Mouse (Mus musculus): ENCODE measurements around the gene Tmem14c. TPM values are rescaled to one million over a fixed set of nuclear protein-coding genes. Genes with fewer than 3 reads are reported as not detected.
A peak's percentile ranks its signal among the peaks of the same experiment; 100 is the strongest.

Tmem14c gene
- polyA plus RNA-seq, 1 experiment from 2014 or later = 569 TPM

GRCm38 (mm10) chr13:41000926-41001639, 15.0 kb upstream of the Tmem14c start, which contains the start of gene Pak1ip1:
Pak1ip1 (plus strand) TSS chr13:41001023.
- Histone ChIP-seq H3K9me3 (replicated peaks; ENCODE audit: control insufficient read depth, low read length) (no peaks in the 10 kb centered on the region), H3K4me2 (ENCODE audit: low read depth, low read length) (peak within 1 kb of the TSS; percentile 97), H3K27ac (ENCODE audit: low read length) (peak within 1 kb of the TSS; percentile 98), H3K9ac (ENCODE audit: low read depth, low read length) (peak within 1 kb of the TSS; percentile 92), H3K4me3 (ENCODE audit: low read depth, low read length) (peak within 1 kb of the TSS; percentile 99), H3K36me3 (ENCODE audit: control insufficient read depth, insufficient read depth) (peaks cover 18% of the 10 kb centered on the region), H3K27me3 (ENCODE audit: control insufficient read depth, insufficient read depth, low read depth, low read length) (no peaks in the 10 kb centered on the region), H3K4me1 (ENCODE audit: control insufficient read depth, low read depth, low read length) (peaks cover 22% of the 10 kb centered on the region)
- peak; percentile 90 for ATAC-seq (ENCODE audit: low read depth)
- WGBS (ENCODE audit: insufficient replicate concordance) = 0% methylated on average over 58 of the region's 58 CpGs

- Histone ChIP-seq H3K36me3 (ENCODE audit: control insufficient read depth, insufficient read depth) (peaks cover 22% of the 10 kb centered on the region), H3K4me2 (ENCODE audit: low read depth, low read length) (peak overlapping the region; percentile 97), H3K27ac (ENCODE audit: low read length) (0 out of 2 replicates have a peak overlapping the region, but pooled peaks have one; percentile 31), H3K4me3 (ENCODE audit: low read depth, low read length) (peak overlapping the region; percentile 99), H3K4me1 (ENCODE audit: control insufficient read depth, low read depth, low read length) (peaks cover 22% of the 10 kb centered on the region), H3K27me3 (ENCODE audit: control insufficient read depth, insufficient read depth, low read depth, low read length) (no peaks in the 10 kb centered on the region), H3K9ac (ENCODE audit: low read depth, low read length) (peak overlapping the region; percentile 0; the same call in 1 of the 2 replicates), H3K9me3 (replicated peaks; ENCODE audit: control insufficient read depth, low read length) (no peaks in the 10 kb centered on the region)
- 60% methylated on average over 5 of the region's 5 CpGs for WGBS (ENCODE audit: insufficient replicate concordance)
- no peak for ATAC-seq (ENCODE audit: low read depth)
Measured at GRCm38 (mm10) chr13:41002001-41002400, 14.1 kb upstream of the Tmem14c start.

GRCm38 (mm10) chr13:41006244-41006643, 9.8 kb upstream of the Tmem14c start:
- Histone ChIP-seq H3K36me3 (ENCODE audit: control insufficient read depth, insufficient read depth) (peaks cover 59% of the 10 kb centered on the region), H3K4me3 (ENCODE audit: low read depth, low read length) (no peak overlapping the region), H3K27me3 (ENCODE audit: control insufficient read depth, insufficient read depth, low read depth, low read length) (no peaks in the 10 kb centered on the region), H3K4me1 (ENCODE audit: control insufficient read depth, low read depth, low read length) (peaks cover 11% of the 10 kb centered on the region), H3K9me3 (replicated peaks; ENCODE audit: control insufficient read depth, low read length) (no peaks in the 10 kb centered on the region), H3K9ac (ENCODE audit: low read depth, low read length) (no peak overlapping the region), H3K4me2 (ENCODE audit: low read depth, low read length) (no peak overlapping the region), H3K27ac (ENCODE audit: low read length) (no peak overlapping the region)
- no peak for ATAC-seq (ENCODE audit: low read depth)
- 89% methylated on average over 4 of the region's 4 CpGs for WGBS (ENCODE audit: insufficient replicate concordance)

- WGBS (ENCODE audit: insufficient replicate concordance) = 90% methylated on average over 10 of the region's 10 CpGs
- H3K27me3 ChIP-seq (ENCODE audit: control insufficient read depth, insufficient read depth, low read depth, low read length) = no peaks in the 10 kb centered on the region
- no peak for ATAC-seq (ENCODE audit: low read depth)
- H3K9ac ChIP-seq (ENCODE audit: low read depth, low read length) = no peak overlapping the region
- no peak overlapping the region for H3K27ac ChIP-seq (ENCODE audit: low read length)
- no peak overlapping the region for H3K4me2 ChIP-seq (ENCODE audit: low read depth, low read length)
- H3K4me3 ChIP-seq (ENCODE audit: low read depth, low read length) = no peak overlapping the region
- peaks cover 70% of the 10 kb centered on the region for H3K36me3 ChIP-seq (ENCODE audit: control insufficient read depth, insufficient read depth)
- peaks cover 6% of the 10 kb centered on the region for H3K4me1 ChIP-seq (ENCODE audit: control insufficient read depth, low read depth, low read length)
- no peaks in the 10 kb centered on the region for H3K9me3 ChIP-seq (replicated peaks; ENCODE audit: control insufficient read depth, low read length)
Measured at GRCm38 (mm10) chr13:41008271-41008670, 7.8 kb upstream of the Tmem14c start.

GRCm38 (mm10) chr13:41008946-41009345, 7.1 kb upstream of the Tmem14c start:
- Histone ChIP-seq H3K4me1 (ENCODE audit: control insufficient read depth, low read depth, low read length) (peaks cover 6% of the 10 kb centered on the region), H3K27ac (ENCODE audit: low read length) (no peak overlapping the region), H3K4me3 (ENCODE audit: low read depth, low read length) (no peak overlapping the region), H3K9ac (ENCODE audit: low read depth, low read length) (no peak overlapping the region), H3K36me3 (ENCODE audit: control insufficient read depth, insufficient read depth) (peaks cover 70% of the 10 kb centered on the region), H3K4me2 (ENCODE audit: low read depth, low read length) (no peak overlapping the region), H3K27me3 (ENCODE audit: control insufficient read depth, insufficient read depth, low read depth, low read length) (no peaks in the 10 kb centered on the region), H3K9me3 (replicated peaks; ENCODE audit: control insufficient read depth, low read length) (no peaks in the 10 kb centered on the region)
- ATAC-seq (ENCODE audit: low read depth) = no peak
- 83% methylated on average over 8 of the region's 8 CpGs for WGBS (ENCODE audit: insufficient replicate concordance)

- H3K36me3 ChIP-seq (ENCODE audit: control insufficient read depth, insufficient read depth) = peaks cover 36% of the 10 kb centered on the region
- peaks cover 57% of the 10 kb centered on the region for H3K4me1 ChIP-seq (ENCODE audit: control insufficient read depth, low read depth, low read length)
Measured at GRCm38 (mm10) chr13:41016797-41017405, 809 bp downstream of the Tmem14c start.

GRCm38 (mm10) chr13:41017832-41018231, 1.7 kb downstream of the Tmem14c start:
- peak; percentile 77 for ATAC-seq (ENCODE audit: low read depth)
- peaks cover 37% of the 10 kb centered on the region for H3K36me3 ChIP-seq (ENCODE audit: control insufficient read depth, insufficient read depth)
- H3K9ac ChIP-seq (ENCODE audit: low read depth, low read length) = peak overlapping the region; percentile 86
- no peaks in the 10 kb centered on the region for H3K9me3 ChIP-seq (replicated peaks; ENCODE audit: control insufficient read depth, low read length)
- H3K27ac ChIP-seq (ENCODE audit: low read length) = peak overlapping the region; percentile 94
- WGBS (ENCODE audit: insufficient replicate concordance) = 26% methylated on average over 4 of the region's 4 CpGs
- H3K4me3 ChIP-seq (ENCODE audit: low read depth, low read length) = peak overlapping the region; percentile 78
- H3K4me1 ChIP-seq (ENCODE audit: control insufficient read depth, low read depth, low read length) = peaks cover 57% of the 10 kb centered on the region
- H3K4me2 ChIP-seq (ENCODE audit: low read depth, low read length) = peak overlapping the region; percentile 85
- H3K27me3 ChIP-seq (ENCODE audit: control insufficient read depth, insufficient read depth, low read depth, low read length) = no peaks in the 10 kb centered on the region

More at GRCm38 (mm10) chr13:41016797-41017405, 809 bp downstream of the Tmem14c start:
- Histone ChIP-seq H3K9ac (ENCODE audit: low read depth, low read length) (peak overlapping the region; percentile 86), H3K9me3 (replicated peaks; ENCODE audit: control insufficient read depth, low read length) (no peaks in the 10 kb centered on the region), H3K27me3 (ENCODE audit: control insufficient read depth, insufficient read depth, low read depth, low read length) (no peaks in the 10 kb centered on the region), H3K4me3 (ENCODE audit: low read depth, low read length) (peak overlapping the region; percentile 78), H3K4me2 (ENCODE audit: low read depth, low read length) (peak overlapping the region; percentile 85), H3K27ac (ENCODE audit: low read length) (peak overlapping the region; percentile 94)
- ATAC-seq (ENCODE audit: low read depth) = no peak
- WGBS (ENCODE audit: insufficient replicate concordance) = 10% methylated on average over 12 of the region's 12 CpGs

GRCm38 (mm10) chr13:41018236-41018635, 2.1 kb downstream of the Tmem14c start:
- no peak for ATAC-seq (ENCODE audit: low read depth)
- H3K4me3 ChIP-seq (ENCODE audit: low read depth, low read length) = peak overlapping the region; percentile 78
- peak overlapping the region; percentile 94 for H3K27ac ChIP-seq (ENCODE audit: low read length)
- H3K4me2 ChIP-seq (ENCODE audit: low read depth, low read length) = peak overlapping the region; percentile 85
- no peaks in the 10 kb centered on the region for H3K27me3 ChIP-seq (ENCODE audit: control insufficient read depth, insufficient read depth, low read depth, low read length)
- H3K9ac ChIP-seq (ENCODE audit: low read depth, low read length) = peak overlapping the region; percentile 86
- H3K9me3 ChIP-seq (replicated peaks; ENCODE audit: control insufficient read depth, low read length) = no peaks in the 10 kb centered on the region
- 41% methylated on average over 9 of the region's 9 CpGs for WGBS (ENCODE audit: insufficient replicate concordance)
- peaks cover 34% of the 10 kb centered on the region for H3K36me3 ChIP-seq (ENCODE audit: control insufficient read depth, insufficient read depth)
- peaks cover 54% of the 10 kb centered on the region for H3K4me1 ChIP-seq (ENCODE audit: control insufficient read depth, low read depth, low read length)

Data from liver, embryonic 16.5 days (tissue).